Mouse (Mus musculus) CH12.LX (cell line): ENCODE data around the gene Phf14. TPM values are rescaled to one million over a fixed set of nuclear protein-coding genes. Genes with fewer than 3 reads are reported as not detected.
A peak's percentile ranks its signal among the peaks of the same experiment; 100 is the strongest.

ENCODE experiments used
- DNase-seq: peaks from one replicate; pipeline ENCODE4 v3.0.0-alpha.2; 2013; ENCODE audit errors: extremely low read depth
- H3K27ac ChIP-seq: 2 replicates; pipeline ENCODE4 v1.5.1; 2012; ENCODE audit warnings: low read depth, mild to moderate bottlenecking, control low read depth, moderate library complexity; ENCODE audit not compliant: insufficient read depth
- H3K27me3 ChIP-seq: replicated peaks from 2 replicates; pipeline ENCODE3; 2012; ENCODE audit warnings: inconsistent platforms
- H3K36me3 ChIP-seq, 2 experiments: replicated peaks in 1 of 2; 2 replicates each; pipeline versions ENCODE3 to v1.6.1; 2012; ENCODE audit warnings: inconsistent platforms in 1 of 2, low read length in 1 of 2, mild to moderate bottlenecking in 1 of 2, mixed read lengths in 1 of 2, moderate library complexity in 1 of 2; ENCODE audit not compliant: control insufficient read depth in 1 of 2, insufficient read depth in 1 of 2
- H3K4me1 ChIP-seq, 2 experiments: 2 replicates each; pipeline ENCODE4 v1.6.1; 2012; ENCODE audit warnings: inconsistent platforms in 1 of 2, moderate library complexity in 1 of 2; ENCODE audit not compliant: insufficient read depth in 2 of 2, control insufficient read depth in 1 of 2
- H3K4me2 ChIP-seq: 2 replicates; pipeline ENCODE4 v1.6.1; 2012; ENCODE audit warnings: low read depth, mild to moderate bottlenecking, control low read depth; ENCODE audit not compliant: poor library complexity, insufficient read depth, severe bottlenecking
- H3K4me3 ChIP-seq, 3 experiments: fragments of 150-350 bp in 1 of 3; sonication (generic) in 1 of 3; replicated peaks in 1 of 3; 2 replicates each; pipeline versions ENCODE3 to v1.5.1; 2011 to 2012; ENCODE audit warnings: low read depth in 2 of 3, low read length in 2 of 3, mild to moderate bottlenecking in 2 of 3, moderate library complexity in 2 of 3, control low read depth in 1 of 3, improper control_type of control experiment in 1 of 3, inconsistent platforms in 1 of 3, mixed read lengths in 1 of 3; ENCODE audit not compliant: poor library complexity in 1 of 3
- H3K79me2 ChIP-seq: replicated peaks from 2 replicates; pipeline ENCODE4 v1.6.1; 2012; ENCODE audit warnings: mild to moderate bottlenecking, moderate library complexity; ENCODE audit not compliant: control insufficient read depth, poor library complexity, insufficient read depth, severe bottlenecking; ENCODE audit errors: extremely low read depth
- H3K9ac ChIP-seq: 2 replicates; pipeline ENCODE4 v1.6.1; 2012; ENCODE audit warnings: low read depth, mild to moderate bottlenecking, control low read depth, moderate library complexity; ENCODE audit not compliant: insufficient read depth
- H3K9me3 ChIP-seq: replicated peaks from 2 replicates; pipeline ENCODE3; 2012; ENCODE audit warnings: low read length, inconsistent platforms, mixed read lengths
- CHD1 ChIP-seq: IDR thresholded peaks from 2 replicates; pipeline ENCODE4 v1.6.1; 2012; ENCODE audit warnings: low read depth, low read length, improper control_type of control experiment, inconsistent platforms
- ELF1 ChIP-seq: IDR thresholded peaks from 2 replicates; pipeline ENCODE4 v1.6.1; 2014; ENCODE audit warnings: low read depth, mild to moderate bottlenecking, inconsistent platforms, low read length, improper control_type of control experiment
- ETS1 ChIP-seq: conservative IDR thresholded peaks from 2 replicates; pipeline ENCODE4 v1.6.1; 2012; ENCODE audit warnings: low read depth, mild to moderate bottlenecking, inconsistent platforms, low read length, improper control_type of control experiment, moderate library complexity
- GABPA ChIP-seq: IDR thresholded peaks from 2 replicates; pipeline ENCODE4 v1.6.1; 2012; ENCODE audit warnings: low read depth, low read length, improper control_type of control experiment, inconsistent platforms; ENCODE audit not compliant: insufficient replicate concordance
- HCFC1 ChIP-seq: IDR thresholded peaks from 2 replicates; pipeline ENCODE4 v1.6.1; 2012; ENCODE audit warnings: low read depth, mild to moderate bottlenecking, inconsistent platforms, low read length, improper control_type of control experiment
- IRF4 ChIP-seq: IDR thresholded peaks from 2 replicates; pipeline ENCODE4 v1.6.1; 2014; ENCODE audit warnings: low read depth, mild to moderate bottlenecking, inconsistent platforms, low read length, improper control_type of control experiment
- JUND ChIP-seq: conservative IDR thresholded peaks from 2 replicates; pipeline ENCODE4 v1.6.1; 2011; ENCODE audit warnings: low read depth, low read length, improper control_type of control experiment
- KAT2A ChIP-seq: IDR thresholded peaks from 2 replicates; pipeline ENCODE4 v1.6.1; 2012; ENCODE audit warnings: low read length, improper control_type of control experiment, inconsistent platforms; ENCODE audit not compliant: insufficient replicate concordance
- MAFK ChIP-seq: IDR thresholded peaks from 2 replicates; pipeline ENCODE4 v1.6.1; 2011; ENCODE audit warnings: low read length, improper control_type of control experiment; ENCODE audit not compliant: insufficient replicate concordance
- MYC ChIP-seq: IDR thresholded peaks from 2 replicates; pipeline ENCODE4 v1.6.1; 2011; ENCODE audit warnings: low read depth, mild to moderate bottlenecking, improper control_type of control experiment, low read length
- NELFE ChIP-seq: IDR thresholded peaks from 2 replicates; pipeline ENCODE4 v1.6.1; 2011; ENCODE audit warnings: low read depth, low read length, improper control_type of control experiment
- PAX5 ChIP-seq: IDR thresholded peaks from 2 replicates; pipeline ENCODE4 v1.6.1; 2012; ENCODE audit warnings: low read length, inconsistent platforms, mixed read lengths
- POLR2A ChIP-seq: IDR thresholded peaks from 2 replicates; pipeline ENCODE4 v1.6.1; 2011; ENCODE audit warnings: low read depth, mild to moderate bottlenecking, improper control_type of control experiment, low read length
- RAD21 ChIP-seq: IDR thresholded peaks from 2 replicates; pipeline ENCODE4 v1.6.1; 2011; ENCODE audit warnings: low read depth, mild to moderate bottlenecking, low read length, improper control_type of control experiment, moderate library complexity
- SIN3A ChIP-seq: IDR thresholded peaks from 2 replicates; pipeline ENCODE4 v1.6.1; 2012; ENCODE audit warnings: low read length, improper control_type of control experiment, inconsistent platforms
- TBP ChIP-seq: conservative IDR thresholded peaks from 2 replicates; pipeline ENCODE4 v1.6.1; 2011; ENCODE audit warnings: low read depth, low read length, improper control_type of control experiment
- TCF12 ChIP-seq: IDR thresholded peaks from 2 replicates; pipeline ENCODE4 v1.6.1; 2014; ENCODE audit warnings: low read depth, mild to moderate bottlenecking, inconsistent platforms, low read length, improper control_type of control experiment
- ZNF384 ChIP-seq: IDR thresholded peaks from 2 replicates; pipeline ENCODE4 v1.6.1; 2012; ENCODE audit warnings: low read depth, low read length, improper control_type of control experiment, inconsistent platforms
- dilution Hi-C: fragments of 300-500 bp; cut with MboI; formaldehyde crosslinking; loops from 2 replicates; pipeline ENCODE4 v1.14.3; 2020; ENCODE audit warnings: low sequenced_read_pairs; ENCODE audit not compliant: extremely low pct_unique_long_range_greater_than_20kb, extremely low pct_ligation_motif_present
- in situ Hi-C: fragments of 300-500 bp; cut with MboI; formaldehyde crosslinking; loops from 3 replicates; pipeline ENCODE4 v1.14.3; 2019; ENCODE audit warnings: low sequenced_read_pairs, low pct_ligation_motif_present, low pct_unique_long_range_greater_than_20kb, mixed read lengths
- polyA plus RNA-seq: library from polyadenylated mRNA; unstranded; fragments of >175 nt; gene quantifications from 2 replicates; pipeline ENCODE4 v1.2.1, GENCODE M21; 2012; ENCODE audit warnings: low read depth; ENCODE audit not compliant: insufficient read length
- total RNA-seq, 2 experiments: library from RNA; depleted of rRNA; stranded (reverse); fragments of 300-350 nt in 1 of 2; fragments of >200 nt in 1 of 2; gene quantifications; 2 replicates each; pipeline ENCODE4 v1.2.3; 2012 to 2014

Gene Phf14
- total and polyA plus RNA-seq, 3 experiments = 24.7 to 41.2 (median 26.0) TPM

DNA sequence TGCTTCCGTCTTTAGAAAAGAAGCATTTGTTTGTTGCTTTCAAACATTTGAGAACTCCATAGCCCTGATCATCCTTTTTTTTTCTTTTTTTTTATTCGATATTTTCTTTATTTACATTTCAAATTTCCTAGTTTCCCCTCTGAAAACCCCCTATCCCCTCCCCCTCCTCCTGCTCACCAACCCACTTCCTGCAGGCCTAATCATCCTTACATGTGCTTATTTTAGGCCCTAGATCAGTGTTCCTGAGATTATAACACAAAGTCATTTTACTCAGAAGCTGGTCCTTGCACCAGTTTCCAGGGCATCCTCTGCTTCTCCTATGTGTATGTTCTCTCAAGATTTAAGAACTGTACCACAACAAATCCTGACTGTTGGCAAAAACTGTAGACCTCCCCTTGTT lies 161.7 kb downstream of the Phf14 start:
- in situ Hi-C loops = no loop called here
- Histone ChIP-seq H3K27ac (no peak overlapping the region), H3K79me2 (no peaks in the 10 kb centered on the region), H3K9ac (no peak overlapping the region), H3K4me1 (peaks cover 6 to 12% of the 10 kb centered on the region in 2 experiments), H3K9me3 (no peaks in the 10 kb centered on the region), H3K27me3 (no peaks in the 10 kb centered on the region), H3K36me3 (peaks cover 3 to 5% of the 10 kb centered on the region in 2 experiments), H3K4me3 (no peak overlapping the region), H3K4me2 (no peak overlapping the region)
- DNase-seq = peak; percentile 26
- dilution Hi-C loops = no loop called here
- no peak for TF ChIP-seq NELFE
- no peak for TF ChIP-seq PAX5
- TF ChIP-seq ZNF384 = peak; percentile 57

DNA sequence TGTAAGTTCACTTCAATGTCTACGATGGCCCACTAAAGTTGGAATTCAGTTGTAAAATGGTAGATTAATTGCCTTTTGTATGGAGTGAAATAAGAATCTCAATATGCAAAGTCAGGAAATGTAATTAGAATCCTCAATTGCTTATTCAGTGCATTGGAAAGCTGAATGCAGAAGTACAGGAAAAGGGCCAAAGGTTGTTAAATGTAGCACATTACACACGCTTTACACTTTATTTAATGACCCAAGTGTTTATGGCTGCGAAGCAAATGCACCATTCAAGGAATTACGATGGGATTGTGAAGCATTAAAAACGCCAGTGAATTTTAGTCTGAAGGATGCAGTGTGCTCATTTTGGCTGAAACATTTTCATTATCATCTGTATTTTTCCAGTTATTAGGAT lies 167.0 kb downstream of the Phf14 start:
- H3K9me3 ChIP-seq = no peaks in the 10 kb centered on the region
- in situ Hi-C loops (no loop called here), dilution Hi-C loops (no loop called here)
- no peaks in the 10 kb centered on the region for H3K27me3 ChIP-seq
- DNase-seq = no peak
- H3K4me1 ChIP-seq = peaks cover 6 to 22% of the 10 kb centered on the region in 2 experiments
- TF ChIP-seq ELF1 (no peak), POLR2A (no peak), MAFK (no peak), ZNF384 (no peak), HCFC1 (no peak), KAT2A (no peak), NELFE (no peak), GABPA (no peak), JUND (no peak), ETS1 (no peak), SIN3A (no peak), CHD1 (no peak), IRF4 (no peak), TCF12 (no peak), RAD21 (no peak), TBP (no peak), MYC (no peak)
- no peak overlapping the region for H3K4me2 ChIP-seq
- no peaks in the 10 kb centered on the region for H3K79me2 ChIP-seq
- H3K36me3 ChIP-seq = peaks cover 2 to 8% of the 10 kb centered on the region in 2 experiments
- no peak overlapping the region for H3K27ac ChIP-seq
- H3K9ac ChIP-seq = no peak overlapping the region
- no peak overlapping the region for H3K4me3 ChIP-seq
